Mouse (Mus musculus): ENCODE measurements around the gene Slc18b1.

- TF ChIP-seq POLR2A (IDR thresholded peaks at IDR 0.05; ENCODE audit: borderline replicate concordance, extremely low read depth, low read depth, low read length) (no peak), CTCF (IDR thresholded peaks at IDR 0.05; ENCODE audit: insufficient read depth, low read length) (no peak)
Observed at GRCm38 (mm10) chr10:23781760-23782735, 14.7 kb upstream of the Slc18b1 start.

All from lung, adult 2 months (tissue).